Mouse (Mus musculus) hindbrain, embryonic 14.5 days (tissue): ENCODE measurements around the gene Lpp. TPM values are rescaled to one million over a fixed set of nuclear protein-coding genes. Genes with fewer than 3 reads are reported as not detected.

Source experiments
- ATAC-seq: fragments of 200-750 bp; cut with Nextera tagmentation; 2 replicates; pipeline ENCODE4 v1.8.0; 2017; ENCODE audit warnings: moderate number of reproducible peaks, mild to moderate bottlenecking, moderate TSS enrichment, moderate library complexity; ENCODE audit not compliant: low FRiP score
- DNase-seq: peaks from one replicate; pipeline ENCODE4 v3.0.0-alpha.2; 2015; ENCODE audit warnings: low spot score
- H3K27ac ChIP-seq: fragments of 300-500 bp; sonication (generic); 2 replicates; pipeline ENCODE4 v1.5.1; 2014; ENCODE audit warnings: mild to moderate bottlenecking, moderate library complexity
- H3K27me3 ChIP-seq: fragments of 300-500 bp; sonication (generic); 2 replicates; pipeline ENCODE4 v1.6.1; 2014; ENCODE audit warnings: mild to moderate bottlenecking, low read length, mixed read lengths; ENCODE audit not compliant: control insufficient read depth, insufficient read depth
- H3K36me3 ChIP-seq: fragments of 300-500 bp; sonication (generic); replicated peaks from 2 replicates; pipeline ENCODE4 v1.6.1; 2014; ENCODE audit not compliant: control insufficient read depth, insufficient read depth
- H3K4me1 ChIP-seq: fragments of 300-500 bp; sonication (generic); replicated peaks from 2 replicates; pipeline ENCODE4 v1.6.1; 2014; ENCODE audit warnings: antibody characterized with exemption, low read length, mixed read lengths; ENCODE audit not compliant: control insufficient read depth, insufficient read depth
- H3K4me2 ChIP-seq: fragments of 300-500 bp; sonication (generic); replicated peaks from 2 replicates; pipeline ENCODE4 v1.6.1; 2014; ENCODE audit warnings: mild to moderate bottlenecking, moderate library complexity
- H3K4me3 ChIP-seq: fragments of 300-500 bp; sonication (generic); replicated peaks from 2 replicates; pipeline ENCODE4 v1.5.1; 2014; ENCODE audit warnings: mild to moderate bottlenecking, low read length
- H3K9ac ChIP-seq: fragments of 300-500 bp; sonication (generic); 2 replicates; pipeline ENCODE4 v1.6.1; 2014
- H3K9me3 ChIP-seq: fragments of 300-500 bp; sonication (generic); 2 replicates; pipeline ENCODE4 v1.6.1; 2016; ENCODE audit warnings: low read length; ENCODE audit not compliant: control insufficient read depth
- WGBS: fragments of 180-500 bp; shearing (Covaris S2); extraction: QIAGEN DNeasy Blood & Tissue Kit; methylation state at CpG from one replicate; pipeline ENCODE4 v1.1.7; 2014; 5-methylcytosine and 5-hydroxymethylcytosine counted together
- polyA plus RNA-seq: library from polyadenylated mRNA; unstranded; fragments of >200 nt; fragmentation: Nextera tagmentation; extraction: Ambion mirVana; gene quantifications from 2 replicates; pipeline ENCODE4 v1.2.1, GENCODE M21; 2014

The Lpp gene
- polyA plus RNA-seq, 1 experiment from 2014 or later: 13.0 TPM

DNA sequence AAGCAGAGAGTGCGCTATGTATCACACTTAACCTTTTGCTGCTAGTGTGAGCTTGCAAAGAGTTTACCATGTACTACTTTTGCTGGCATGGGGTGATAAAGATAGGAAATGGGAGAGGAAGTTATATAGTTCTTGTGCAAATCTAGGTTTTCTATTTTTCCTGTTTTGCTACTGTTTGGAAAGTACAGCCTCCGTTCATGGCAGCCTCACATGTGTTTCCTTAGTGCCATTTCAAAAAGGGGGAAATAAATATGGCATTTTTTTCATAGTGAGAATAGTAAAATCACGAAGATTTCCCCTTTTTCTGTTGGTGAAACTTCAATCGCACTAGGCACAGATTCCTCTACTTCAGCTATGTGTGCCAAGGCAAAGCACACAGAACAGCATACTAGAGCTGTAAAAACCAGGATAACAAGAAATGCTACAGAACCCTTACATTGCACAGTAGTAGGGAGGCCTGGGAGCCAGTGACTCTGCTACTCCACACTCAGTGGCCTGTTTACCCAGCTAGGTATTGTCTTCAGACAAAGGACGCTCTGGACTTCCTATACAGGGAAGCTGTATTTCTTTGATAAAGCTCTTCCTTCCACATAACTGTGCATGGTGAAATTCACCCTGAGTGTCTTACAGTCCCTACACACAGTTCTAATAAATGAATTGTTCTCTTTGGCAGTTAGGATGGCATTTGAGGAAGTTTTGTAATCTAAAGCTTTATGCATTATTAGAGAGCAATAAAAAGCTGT lies 276.6 kb downstream of the Lpp start:
- ATAC-seq (no peak), DNase-seq (no peak)
- Histone ChIP-seq H3K4me2 (no peak overlapping the region), H3K9me3 (no peaks in the 10 kb centered on the region), H3K4me3 (no peak overlapping the region), H3K4me1 (no peaks in the 10 kb centered on the region), H3K27me3 (no peaks in the 10 kb centered on the region), H3K9ac (no peak overlapping the region), H3K36me3 (no peaks in the 10 kb centered on the region), H3K27ac (no peak overlapping the region)
- WGBS: 82% methylated on average over 5 of the region's 5 CpGs

DNA sequence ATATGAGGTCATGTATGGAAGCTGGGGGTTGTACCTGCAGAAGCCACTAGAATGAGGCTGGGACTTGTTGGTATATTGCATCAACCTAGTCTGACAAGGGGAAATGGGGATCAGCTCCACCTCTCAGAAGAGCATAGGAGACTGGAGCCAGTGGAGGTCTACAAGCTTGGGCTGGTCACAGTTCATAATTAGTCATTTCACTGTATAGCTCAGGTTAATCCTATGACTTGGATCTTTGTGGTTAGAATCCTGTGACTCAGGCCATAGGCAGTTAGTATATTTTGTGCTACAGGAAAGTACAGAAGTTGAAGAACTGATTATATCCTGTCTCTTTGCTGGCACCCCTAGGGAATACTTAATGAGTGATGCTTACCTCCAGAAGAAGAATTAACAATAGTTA lies 285.6 kb downstream of the Lpp start:
- Histone ChIP-seq H3K9ac (no peak overlapping the region), H3K36me3 (no peaks in the 10 kb centered on the region), H3K4me2 (no peak overlapping the region), H3K4me3 (no peak overlapping the region), H3K27ac (no peak overlapping the region), H3K9me3 (no peaks in the 10 kb centered on the region), H3K27me3 (no peaks in the 10 kb centered on the region), H3K4me1 (no peaks in the 10 kb centered on the region)
- DNase-seq (no peak), ATAC-seq (no peak)

DNA sequence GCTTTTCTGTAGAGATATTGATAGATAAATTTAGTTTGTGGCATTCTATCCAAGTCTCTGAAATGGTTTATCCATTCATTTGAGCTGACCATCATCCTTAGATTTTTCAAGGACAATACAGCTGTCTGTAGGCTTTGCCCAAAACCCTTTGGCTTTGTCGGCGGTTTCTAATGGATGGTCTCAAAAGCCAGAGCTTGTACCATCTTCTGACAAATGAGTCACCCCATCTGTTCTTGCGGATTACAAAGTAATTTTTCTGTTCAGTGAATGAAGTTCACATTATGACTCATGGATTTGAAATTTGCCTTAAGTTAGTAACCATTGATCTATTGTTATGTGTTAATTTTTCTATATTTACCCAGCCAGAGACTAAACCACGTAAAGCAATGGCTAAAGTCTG lies 301.8 kb downstream of the Lpp start:
- no peak overlapping the region for H3K27ac ChIP-seq
- H3K4me2 ChIP-seq: no peak overlapping the region
- no peak overlapping the region for H3K9ac ChIP-seq
- ATAC-seq (no peak), DNase-seq (no peak)
- no peaks in the 10 kb centered on the region for H3K9me3 ChIP-seq
- no peak overlapping the region for H3K4me3 ChIP-seq
- no peaks in the 10 kb centered on the region for H3K27me3 ChIP-seq
- WGBS: 92% methylated on average over 4 of the region's 4 CpGs
- H3K4me1 ChIP-seq: no peaks in the 10 kb centered on the region
- no peaks in the 10 kb centered on the region for H3K36me3 ChIP-seq

DNA sequence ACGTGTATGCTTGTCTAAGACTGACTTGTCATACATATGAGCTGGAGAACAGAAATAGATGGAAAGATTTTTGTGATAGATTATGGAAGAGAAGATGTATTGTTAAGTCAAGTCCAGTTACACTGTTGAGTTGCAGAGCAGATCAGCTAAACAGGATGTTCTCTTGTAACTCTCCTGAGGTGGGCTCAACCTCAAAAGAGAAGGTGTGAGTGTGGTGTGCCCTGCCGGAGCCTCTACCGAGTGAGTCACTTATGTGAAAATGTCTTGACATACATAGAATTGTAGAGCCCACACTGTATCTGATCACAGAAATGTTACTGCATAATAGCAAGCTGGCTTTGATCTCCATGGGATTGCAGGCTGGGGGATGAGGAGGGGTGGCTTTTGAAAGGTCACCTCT lies 310.9 kb downstream of the Lpp start:
- no peak for DNase-seq
- Histone ChIP-seq H3K4me3 (no peak overlapping the region), H3K36me3 (no peaks in the 10 kb centered on the region), H3K27me3 (no peaks in the 10 kb centered on the region), H3K9me3 (no peaks in the 10 kb centered on the region), H3K4me1 (no peaks in the 10 kb centered on the region), H3K27ac (no peak overlapping the region), H3K9ac (no peak overlapping the region), H3K4me2 (no peak overlapping the region)
- WGBS: 94% methylated on average over 3 of the region's 3 CpGs
- no peak for ATAC-seq

DNA sequence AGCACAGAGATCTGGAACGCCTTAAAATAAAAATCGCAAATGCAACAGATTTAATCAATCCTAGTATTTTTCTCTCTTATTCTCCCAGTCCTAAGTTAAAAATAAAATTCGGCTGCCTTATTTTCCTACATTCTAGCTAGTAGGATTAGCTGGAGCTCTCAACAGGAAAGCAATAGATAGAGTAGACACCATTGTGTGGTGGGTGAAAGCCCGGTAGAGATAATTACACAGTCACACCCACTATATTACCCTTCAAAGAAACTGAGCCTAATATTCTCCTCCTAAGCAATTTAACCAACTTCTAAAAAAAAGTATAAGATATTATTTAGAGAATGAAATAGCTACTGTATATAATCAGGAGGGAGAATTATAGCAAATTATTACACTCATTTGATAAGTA lies 330.3 kb downstream of the Lpp start:
- ATAC-seq (no peak), DNase-seq (no peak)
- Histone ChIP-seq H3K9me3 (no peaks in the 10 kb centered on the region), H3K9ac (no peak overlapping the region), H3K27me3 (no peaks in the 10 kb centered on the region), H3K4me3 (no peak overlapping the region), H3K36me3 (no peaks in the 10 kb centered on the region), H3K4me1 (no peaks in the 10 kb centered on the region), H3K4me2 (no peak overlapping the region), H3K27ac (no peak overlapping the region)
- WGBS: 82% methylated on average over 4 of the region's 4 CpGs

DNA sequence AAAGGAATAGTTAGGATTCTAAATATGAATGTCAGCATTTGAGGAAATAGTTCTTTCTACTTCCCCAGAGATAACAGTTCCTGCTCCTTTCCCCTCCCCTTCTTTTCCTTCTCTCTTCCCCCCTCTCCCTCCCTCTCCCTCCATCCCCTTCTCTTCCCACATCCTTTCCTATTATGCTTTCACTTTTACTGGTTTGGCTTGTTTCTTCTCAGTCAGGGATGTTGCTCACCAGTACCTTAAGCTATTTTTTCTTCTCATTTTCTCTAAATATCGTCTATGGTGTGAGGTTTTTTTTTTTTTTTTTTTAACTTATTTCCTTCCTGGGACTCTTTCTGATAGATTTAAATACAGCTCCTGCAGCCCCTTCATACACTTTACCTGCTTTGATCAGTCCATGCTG lies 339.4 kb downstream of the Lpp start:
- no peaks in the 10 kb centered on the region for H3K9me3 ChIP-seq
- DNase-seq: no peak
- H3K36me3 ChIP-seq: no peaks in the 10 kb centered on the region
- H3K4me1 ChIP-seq: no peaks in the 10 kb centered on the region
- H3K27ac ChIP-seq: no peak overlapping the region
- H3K4me2 ChIP-seq: no peak overlapping the region
- no peak for ATAC-seq
- no peak overlapping the region for H3K9ac ChIP-seq
- WGBS: 88% methylated on average over 1 of the region's 1 CpGs
- no peak overlapping the region for H3K4me3 ChIP-seq
- H3K27me3 ChIP-seq: no peaks in the 10 kb centered on the region

DNA sequence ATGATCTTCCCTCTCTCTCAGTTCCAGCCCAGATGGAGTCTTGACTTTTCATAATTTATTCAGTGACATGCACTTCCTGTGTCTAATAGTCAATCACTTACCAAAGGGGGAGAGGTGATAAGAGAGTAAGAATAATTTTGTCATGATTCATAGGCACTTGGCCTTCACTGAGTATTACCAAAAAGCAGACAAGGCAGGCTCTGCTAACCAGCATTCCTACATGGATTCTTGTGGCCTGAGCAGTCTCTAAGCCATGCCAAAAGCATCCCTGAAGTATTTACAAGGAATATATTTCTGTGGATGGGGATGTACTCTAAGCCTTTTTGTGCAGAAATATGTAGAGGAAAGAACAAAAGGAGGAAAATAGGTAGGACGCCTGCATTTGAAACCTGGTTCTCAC lies 340.0 kb downstream of the Lpp start:
- Histone ChIP-seq H3K36me3 (no peaks in the 10 kb centered on the region), H3K4me1 (no peaks in the 10 kb centered on the region), H3K4me3 (no peak overlapping the region), H3K27me3 (no peaks in the 10 kb centered on the region), H3K9me3 (no peaks in the 10 kb centered on the region), H3K27ac (no peak overlapping the region), H3K4me2 (no peak overlapping the region), H3K9ac (no peak overlapping the region)
- ATAC-seq (no peak), DNase-seq (no peak)
- WGBS: 86% methylated on average over 1 of the region's 1 CpGs

DNA sequence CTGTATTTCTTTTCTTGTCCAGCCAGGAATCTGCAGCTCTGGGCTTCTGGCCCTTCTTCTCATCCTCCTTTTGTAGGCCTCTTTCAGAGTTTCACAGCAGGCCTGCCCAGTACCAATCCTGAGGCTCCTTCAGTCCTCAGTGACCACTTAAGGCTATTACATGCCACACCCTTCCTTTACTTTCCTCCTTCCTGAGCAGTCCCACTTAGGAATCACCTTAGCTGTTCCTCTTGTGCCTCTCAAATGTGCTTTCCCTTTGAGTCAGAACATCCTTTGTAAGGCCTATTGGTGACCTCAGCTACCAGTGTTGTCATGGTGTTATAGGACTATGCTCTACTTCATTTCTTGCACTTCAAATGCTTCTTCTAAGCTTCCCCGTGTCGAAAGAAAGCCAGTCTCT lies 342.4 kb downstream of the Lpp start:
- no peak overlapping the region for H3K9ac ChIP-seq
- no peaks in the 10 kb centered on the region for H3K27me3 ChIP-seq
- H3K4me1 ChIP-seq: no peaks in the 10 kb centered on the region
- no peak overlapping the region for H3K4me3 ChIP-seq
- no peaks in the 10 kb centered on the region for H3K36me3 ChIP-seq
- H3K9me3 ChIP-seq: no peaks in the 10 kb centered on the region
- no peak overlapping the region for H3K27ac ChIP-seq
- no peak for DNase-seq
- no peak overlapping the region for H3K4me2 ChIP-seq
- no peak for ATAC-seq
- 80% methylated on average over 2 of the region's 2 CpGs for WGBS

DNA sequence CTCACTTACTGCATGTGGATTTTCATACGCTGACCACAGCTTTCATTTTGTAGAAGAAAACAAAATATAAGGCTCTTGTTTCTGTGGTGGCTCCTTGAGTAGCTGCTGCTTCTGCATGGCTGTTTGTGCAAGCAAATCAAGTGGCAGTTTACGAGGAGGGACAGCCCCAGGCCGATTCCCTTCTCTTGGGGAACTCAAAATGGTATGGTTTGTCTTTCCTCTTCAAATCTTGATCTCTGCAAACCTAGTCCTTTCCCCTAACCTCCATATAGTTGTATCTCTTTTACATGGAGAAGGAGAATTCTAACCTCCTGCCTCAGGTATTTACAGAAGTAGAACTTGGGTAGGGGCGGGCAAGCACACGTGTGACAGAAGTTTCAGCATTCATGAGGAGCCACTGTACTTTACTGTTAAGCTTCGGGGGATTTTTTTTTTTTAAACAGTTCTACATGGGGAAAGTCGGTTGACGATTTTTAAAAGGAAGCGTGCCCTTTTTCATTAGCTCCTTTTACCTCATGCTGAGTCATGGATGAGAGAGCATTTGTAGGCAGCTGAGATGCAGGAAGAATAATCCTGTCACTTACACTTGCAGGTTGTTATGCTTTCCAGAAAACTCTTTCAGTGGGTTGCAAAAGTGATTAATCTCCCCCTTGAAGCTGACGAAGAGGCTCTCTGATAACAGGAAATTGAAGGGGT lies 344.2 kb downstream of the Lpp start:
- no peaks in the 10 kb centered on the region for H3K36me3 ChIP-seq
- no peak overlapping the region for H3K4me2 ChIP-seq
- no peak overlapping the region for H3K27ac ChIP-seq
- no peak overlapping the region for H3K4me3 ChIP-seq
- no peaks in the 10 kb centered on the region for H3K9me3 ChIP-seq
- WGBS: 63% methylated on average over 10 of the region's 10 CpGs
- DNase-seq (no peak), ATAC-seq (no peak)
- H3K9ac ChIP-seq: no peak overlapping the region
- H3K4me1 ChIP-seq: no peaks in the 10 kb centered on the region
- no peaks in the 10 kb centered on the region for H3K27me3 ChIP-seq
